In genomic region chr13:92131384-92132150, GRCm38 (mm10) we compare ENCODE assay signal across 8 mouse cellular contexts. TPM values are rescaled to one million over a fixed set of nuclear protein-coding genes. Genes with fewer than 3 reads are reported as not detected.
DNase-seq lines count a peak whose midpoint lies in the region; ATAC-seq and TF ChIP-seq lines count a peak whose summit lies in the region.

TSS of gene Rasgrf2 (minus strand) at chr13:92131656.

- H3K4me3 ChIP-seq in cerebellum, adult 2 months (replicated peaks; ENCODE audit: insufficient read depth, low read depth, low read length), result no peak within 1 kb of the TSS
- peak within 1 kb of the TSS; percentile 94 for H3K4me3 ChIP-seq in cortical plate, adult 2 months (ENCODE audit: insufficient read depth, low read length)
- peak within 1 kb of the TSS; percentile 55 for H3K4me3 ChIP-seq in midbrain, embryonic 14.5 days (replicated peaks; ENCODE audit: low read depth, low read length)

- peak in 1 of 2 experiments; percentile 10 for DNase-seq in cerebellum, adult 2 months
- no peak for DNase-seq in cerebellum, adult 18-20 months
- no peak for DNase-seq in gonadal fat pad, adult 2 months (ENCODE audit: low read depth)
- DNase-seq in kidney, adult 11 months, result peak; percentile 12
- peak; percentile 15 for DNase-seq in left cerebral cortex, postnatal 4 days
- DNase-seq in midbrain, embryonic 14.5 days, result peak; percentile 79
- peak; percentile 5 for DNase-seq in testis, postnatal 14 days (ENCODE audit: low spot score)

- H3K4me2 ChIP-seq in midbrain, embryonic 14.5 days (ENCODE audit: low read length), result peak within 1 kb of the TSS; percentile 76

- peak; percentile 88 for ATAC-seq in midbrain, embryonic 14.5 days (ENCODE audit: low FRiP score, low TSS enrichment)

- H3K9me3 ChIP-seq in midbrain, embryonic 14.5 days (ENCODE audit: control insufficient read depth, low read length), result no peaks in the 10 kb centered on the region

- TF ChIP-seq CTCF in cerebellum, adult 2 months (IDR thresholded peaks at IDR 0.05; ENCODE audit: borderline replicate concordance, insufficient read depth, low read depth, low read length), result no peak
- no peak for TF ChIP-seq CTCF in cortical plate, adult 2 months (IDR thresholded peaks at IDR 0.05; ENCODE audit: extremely low read depth, insufficient read depth, low read length)

- no peak for TF ChIP-seq POLR2A in cerebellum, adult 2 months (IDR thresholded peaks at IDR 0.05; ENCODE audit: borderline replicate concordance, insufficient read depth, low read length)
- TF ChIP-seq POLR2A in cortical plate, adult 2 months (IDR thresholded peaks at IDR 0.05; ENCODE audit: extremely low read depth, insufficient read depth, low read length), result peak; percentile 71

- under 1% methylated on average over 70 of the region's 70 CpGs for WGBS in cerebellum, adult 2 months
- 2% methylated on average over 70 of the region's 70 CpGs for WGBS in midbrain, embryonic 14.5 days

- H3K27me3 ChIP-seq in cerebellum, adult 2 months (ENCODE audit: control insufficient read depth, insufficient read depth, low read length), result no peaks in the 10 kb centered on the region
- H3K27me3 ChIP-seq in midbrain, embryonic 14.5 days (ENCODE audit: control insufficient read depth, insufficient read depth, low read length), result peaks cover 7% of the 10 kb centered on the region; the same call in 1 of the 2 replicates

- intact Hi-C loops in left cerebral cortex, postnatal 4 days (cut with DNase I), result loop anchor here (5.0 to 10.0 kb wide), 2 partner anchors 206 to 207 kb away; no protein-coding TSS in a partner anchor

- no peak within 1 kb of the TSS for H3K27ac ChIP-seq in cerebellum, adult 2 months (ENCODE audit: insufficient read depth, low read length)
- peak within 1 kb of the TSS; percentile 83 for H3K27ac ChIP-seq in cortical plate, adult 2 months (ENCODE audit: insufficient read depth, low read length)
- 0 out of 2 replicates have a peak within 1 kb of the TSS, but pooled peaks have one; percentile 17 for H3K27ac ChIP-seq in midbrain, embryonic 14.5 days (replicated peaks; ENCODE audit: low read depth, low read length)

- H3K4me1 ChIP-seq in cerebellum, adult 2 months (ENCODE audit: control insufficient read depth, insufficient read depth, low read length), result no peaks in the 10 kb centered on the region
- peaks cover 1% of the 10 kb centered on the region; the same call in 1 of the 2 replicates for H3K4me1 ChIP-seq in cortical plate, adult 2 months (ENCODE audit: control insufficient read depth, insufficient read depth, low read length)
- H3K4me1 ChIP-seq in midbrain, embryonic 14.5 days (ENCODE audit: control insufficient read depth, insufficient read depth, low read length), result no peaks in the 10 kb centered on the region

- no peaks in the 10 kb centered on the region for H3K36me3 ChIP-seq in midbrain, embryonic 14.5 days (ENCODE audit: control insufficient read depth, insufficient read depth, low read length)

- H3K9ac ChIP-seq in midbrain, embryonic 14.5 days (replicated peaks; ENCODE audit: low read length), result peak within 1 kb of the TSS; percentile 42

RNA-seq across cellular contexts. Expression of gene Rasgrf2, which starts in this region (rescaled TPM):
- 16.3 and 19.7 TPM in 2 replicates for polyA plus RNA-seq in cerebellum, adult 2 months (2012; rRNA removed)
- 80.2 and 80.6 TPM in 2 replicates for polyA plus RNA-seq in cortical plate, adult 2 months (2012; rRNA removed)
- polyA plus RNA-seq in gonadal fat pad, adult 2 months (2012; rRNA removed), result 10.3 and 13.3 TPM in 2 replicates
- 10 to 100 TPM; 95.1 to 99.0 TPM for total RNA-seq in left cerebral cortex, postnatal 4 days (2021)
- polyA plus RNA-seq in midbrain, embryonic 14.5 days (2014; fragmentation: Nextera tagmentation; extraction: Ambion mirVana), result 5.9 and 7.8 TPM in 2 replicates

Comparison
In these comparisons a context has a peak if more than half of its experiments do, and no peak if none do; other contexts are left out.
1. DNase-seq: peak in kidney, adult 11 months (single experiment), left cerebral cortex, postnatal 4 days (single experiment), midbrain, embryonic 14.5 days (single experiment) and testis, postnatal 14 days (single experiment); none in cerebellum, adult 18-20 months (0 of 2) and gonadal fat pad, adult 2 months (single experiment).